Mouse (Mus musculus) heart, embryonic 12.5 days (tissue): ENCODE data around the gene Phf20. TPM values are rescaled to one million over a fixed set of nuclear protein-coding genes. Genes with fewer than 3 reads are reported as not detected.
A peak's percentile ranks its signal among the peaks of the same experiment; 100 is the strongest.

Experiments
- ATAC-seq: fragments of 200-750 bp; cut with Nextera tagmentation; 2 replicates; pipeline ENCODE4 v1.8.0; 2017; ENCODE audit warnings: moderate TSS enrichment, moderate library complexity; ENCODE audit not compliant: insufficient number of reproducible peaks, low FRiP score
- H3K27ac ChIP-seq: fragments of 300-500 bp; sonication (generic); 2 replicates; pipeline ENCODE4 v1.5.1; 2016; ENCODE audit warnings: mild to moderate bottlenecking, moderate library complexity; ENCODE audit not compliant: poor library complexity, severe bottlenecking
- H3K27me3 ChIP-seq: fragments of 300-500 bp; sonication (generic); replicated peaks from 2 replicates; pipeline ENCODE4 v1.6.1; 2016; ENCODE audit warnings: mild to moderate bottlenecking, moderate library complexity
- H3K36me3 ChIP-seq: fragments of 300-500 bp; sonication (generic); 2 replicates; pipeline ENCODE4 v1.6.1; 2016; ENCODE audit warnings: mild to moderate bottlenecking, moderate library complexity
- H3K4me1 ChIP-seq: fragments of 300-500 bp; sonication (generic); replicated peaks from 2 replicates; pipeline ENCODE4 v1.6.1; 2016; ENCODE audit warnings: mild to moderate bottlenecking
- H3K4me2 ChIP-seq: fragments of 300-500 bp; sonication (generic); 2 replicates; pipeline ENCODE4 v1.6.1; 2016; ENCODE audit warnings: mild to moderate bottlenecking, moderate library complexity
- H3K4me3 ChIP-seq: fragments of 300-500 bp; sonication (generic); 2 replicates; pipeline ENCODE4 v1.5.1; 2016; ENCODE audit warnings: mild to moderate bottlenecking
- H3K9ac ChIP-seq: fragments of 300-500 bp; sonication (generic); 2 replicates; pipeline ENCODE4 v1.6.1; 2016; ENCODE audit warnings: mild to moderate bottlenecking, moderate library complexity
- H3K9me3 ChIP-seq: fragments of 300-500 bp; sonication (generic); replicated peaks from 2 replicates; pipeline ENCODE4 v1.6.1; 2016; ENCODE audit warnings: mild to moderate bottlenecking, moderate library complexity
- WGBS: fragments of 180-500 bp; shearing (Covaris S2); methylation state at CpG from one replicate; pipeline ENCODE4 v1.1.7; 2016; 5-methylcytosine and 5-hydroxymethylcytosine counted together
- polyA plus RNA-seq: library from polyadenylated mRNA; unstranded; fragments of >200 nt; fragmentation: Nextera tagmentation; extraction: Ambion mirVana; gene quantifications from 2 replicates; pipeline ENCODE4 v1.2.1, GENCODE M21; 2016

The Phf20 gene
- polyA plus RNA-seq, 1 experiment from 2014 or later, result 52.5 TPM

GRCm38 (mm10) chr2:156241662-156242061 is 45.4 kb downstream of the Phf20 start:
- ATAC-seq, result no peak
- H3K9ac ChIP-seq, result no peak overlapping the region
- H3K4me1 ChIP-seq, result no peaks in the 10 kb centered on the region
- H3K36me3 ChIP-seq, result peaks cover 47% of the 10 kb centered on the region
- WGBS, result 75% methylated on average over 2 of the region's 2 CpGs
- no peak overlapping the region for H3K27ac ChIP-seq
- no peak overlapping the region for H3K4me2 ChIP-seq
- no peaks in the 10 kb centered on the region for H3K9me3 ChIP-seq
- H3K27me3 ChIP-seq, result no peaks in the 10 kb centered on the region
- no peak overlapping the region for H3K4me3 ChIP-seq

GRCm38 (mm10) chr2:156243011-156243410 is 46.7 kb downstream of the Phf20 start:
- ATAC-seq, result no peak
- H3K36me3 ChIP-seq, result peaks cover 47% of the 10 kb centered on the region
- 90% methylated on average over 8 of the region's 8 CpGs for WGBS

GRCm38 (mm10) chr2:156247599-156247998 is 51.3 kb downstream of the Phf20 start:
- ATAC-seq, result no peak
- Histone ChIP-seq H3K4me1 (no peaks in the 10 kb centered on the region), H3K9me3 (no peaks in the 10 kb centered on the region), H3K27ac (no peak overlapping the region), H3K36me3 (peaks cover 43% of the 10 kb centered on the region), H3K4me3 (no peak overlapping the region), H3K9ac (no peak overlapping the region), H3K4me2 (no peak overlapping the region), H3K27me3 (no peaks in the 10 kb centered on the region)

More at GRCm38 (mm10) chr2:156243011-156243410, 46.7 kb downstream of the Phf20 start:
- H3K4me3 ChIP-seq, result no peak overlapping the region
- no peak overlapping the region for H3K9ac ChIP-seq
- no peaks in the 10 kb centered on the region for H3K9me3 ChIP-seq
- H3K4me1 ChIP-seq, result no peaks in the 10 kb centered on the region
- H3K27ac ChIP-seq, result no peak overlapping the region
- H3K27me3 ChIP-seq, result no peaks in the 10 kb centered on the region
- H3K4me2 ChIP-seq, result no peak overlapping the region

GRCm38 (mm10) chr2:156250761-156251160 is 54.5 kb downstream of the Phf20 start:
- Histone ChIP-seq H3K4me2 (no peak overlapping the region), H3K36me3 (peaks cover 44% of the 10 kb centered on the region)
- ATAC-seq, result no peak

GRCm38 (mm10) chr2:156251291-156251690 is 55.0 kb downstream of the Phf20 start:
- peaks cover 44% of the 10 kb centered on the region for H3K36me3 ChIP-seq
- 86% methylated on average over 1 of the region's 1 CpGs for WGBS
- no peaks in the 10 kb centered on the region for H3K4me1 ChIP-seq
- H3K27ac ChIP-seq, result no peak overlapping the region
- no peaks in the 10 kb centered on the region for H3K9me3 ChIP-seq
- H3K27me3 ChIP-seq, result no peaks in the 10 kb centered on the region
- no peak for ATAC-seq
- H3K9ac ChIP-seq, result no peak overlapping the region
- H3K4me3 ChIP-seq, result no peak overlapping the region
- H3K4me2 ChIP-seq, result no peak overlapping the region

More at GRCm38 (mm10) chr2:156250761-156251160, 54.5 kb downstream of the Phf20 start:
- H3K9me3 ChIP-seq, result no peaks in the 10 kb centered on the region
- no peak overlapping the region for H3K4me3 ChIP-seq
- H3K27me3 ChIP-seq, result no peaks in the 10 kb centered on the region
- H3K4me1 ChIP-seq, result no peaks in the 10 kb centered on the region
- H3K9ac ChIP-seq, result no peak overlapping the region
- no peak overlapping the region for H3K27ac ChIP-seq

GRCm38 (mm10) chr2:156257051-156257450 is 60.8 kb downstream of the Phf20 start:
- Histone ChIP-seq H3K4me3 (no peak overlapping the region), H3K9ac (no peak overlapping the region), H3K9me3 (no peaks in the 10 kb centered on the region), H3K4me2 (no peak overlapping the region), H3K36me3 (peaks cover 45% of the 10 kb centered on the region), H3K4me1 (peaks cover 24% of the 10 kb centered on the region), H3K27ac (peak overlapping the region; percentile 57), H3K27me3 (no peaks in the 10 kb centered on the region)
- WGBS, result 36% methylated on average over 2 of the region's 2 CpGs
- ATAC-seq, result peak; percentile 29; the same call in 1 of the 2 replicates

GRCm38 (mm10) chr2:156257922-156258761 is 61.9 kb downstream of the Phf20 start:
- Histone ChIP-seq H3K27me3 (no peaks in the 10 kb centered on the region), H3K9me3 (no peaks in the 10 kb centered on the region), H3K9ac (no peak overlapping the region), H3K4me3 (no peak overlapping the region), H3K36me3 (peaks cover 38% of the 10 kb centered on the region), H3K4me1 (peaks cover 24% of the 10 kb centered on the region), H3K27ac (peak overlapping the region; percentile 58), H3K4me2 (no peak overlapping the region)
- 51% methylated on average over 11 of the region's 11 CpGs for WGBS
- no peak for ATAC-seq

- no peak overlapping the region for H3K4me3 ChIP-seq
These were observed 64.7 kb downstream of the Phf20 start for GRCm38 (mm10) chr2:156260968-156261367.

GRCm38 (mm10) chr2:156263204-156263893 is 67.1 kb downstream of the Phf20 start:
- H3K27ac ChIP-seq, result no peak overlapping the region
- peaks cover 47% of the 10 kb centered on the region for H3K36me3 ChIP-seq
- H3K27me3 ChIP-seq, result no peaks in the 10 kb centered on the region
- H3K4me2 ChIP-seq, result no peak overlapping the region
- no peak for ATAC-seq
- WGBS, result 87% methylated on average over 4 of the region's 4 CpGs
- H3K4me3 ChIP-seq, result no peak overlapping the region
- H3K9me3 ChIP-seq, result no peaks in the 10 kb centered on the region
- H3K9ac ChIP-seq, result no peak overlapping the region
- peaks cover 8% of the 10 kb centered on the region for H3K4me1 ChIP-seq

More at GRCm38 (mm10) chr2:156260968-156261367, 64.7 kb downstream of the Phf20 start:
- H3K9ac ChIP-seq, result no peak overlapping the region
- 86% methylated on average over 2 of the region's 2 CpGs for WGBS
- H3K27me3 ChIP-seq, result no peaks in the 10 kb centered on the region
- H3K36me3 ChIP-seq, result peaks cover 39% of the 10 kb centered on the region
- H3K4me1 ChIP-seq, result peaks cover 24% of the 10 kb centered on the region
- H3K9me3 ChIP-seq, result no peaks in the 10 kb centered on the region
- ATAC-seq, result no peak
- H3K27ac ChIP-seq, result no peak overlapping the region
- H3K4me2 ChIP-seq, result no peak overlapping the region

GRCm38 (mm10) chr2:156267636-156268035 is 71.4 kb downstream of the Phf20 start:
- H3K4me1 ChIP-seq, result no peaks in the 10 kb centered on the region
- H3K4me2 ChIP-seq, result no peak overlapping the region
- ATAC-seq, result no peak
- H3K27ac ChIP-seq, result no peak overlapping the region
- H3K36me3 ChIP-seq, result peaks cover 28% of the 10 kb centered on the region
- no peak overlapping the region for H3K4me3 ChIP-seq
- H3K9me3 ChIP-seq, result no peaks in the 10 kb centered on the region
- H3K27me3 ChIP-seq, result no peaks in the 10 kb centered on the region
- WGBS, result 89% methylated on average over 9 of the region's 9 CpGs
- no peak overlapping the region for H3K9ac ChIP-seq

- Histone ChIP-seq H3K4me1 (no peaks in the 10 kb centered on the region), H3K4me3 (no peak overlapping the region), H3K27me3 (no peaks in the 10 kb centered on the region), H3K36me3 (peaks cover 35% of the 10 kb centered on the region), H3K4me2 (no peak overlapping the region), H3K9me3 (no peaks in the 10 kb centered on the region), H3K9ac (no peak overlapping the region), H3K27ac (no peak overlapping the region)
- no peak for ATAC-seq
- WGBS, result 75% methylated on average over 6 of the region's 6 CpGs
These were observed 76.3 kb downstream of the Phf20 start for GRCm38 (mm10) chr2:156272553-156272952.
